Mouse (Mus musculus) CH12.LX (cell line): ENCODE data around the gene Itgam. TPM values are rescaled to one million over a fixed set of nuclear protein-coding genes. Genes with fewer than 3 reads are reported as not detected.

Experiments used
- CHD1 ChIP-seq: IDR thresholded peaks from 2 replicates; pipeline ENCODE4 v1.6.1; 2012; ENCODE audit warnings: low read depth, low read length, improper control_type of control experiment, inconsistent platforms
- CTCF ChIP-seq, 2 experiments: IDR thresholded peaks in 1 of 2; conservative IDR thresholded peaks in 1 of 2; 2 replicates each; pipeline ENCODE4 v1.5.1; 2011 to 2012; ENCODE audit warnings: low read depth in 2 of 2, low read length in 2 of 2, improper control_type of control experiment in 1 of 2, inconsistent platforms in 1 of 2, mild to moderate bottlenecking in 1 of 2, moderate library complexity in 1 of 2
- KAT2A ChIP-seq: IDR thresholded peaks from 2 replicates; pipeline ENCODE4 v1.6.1; 2012; ENCODE audit warnings: low read length, improper control_type of control experiment, inconsistent platforms; ENCODE audit not compliant: insufficient replicate concordance
- MAFK ChIP-seq: IDR thresholded peaks from 2 replicates; pipeline ENCODE4 v1.6.1; 2011; ENCODE audit warnings: low read length, improper control_type of control experiment; ENCODE audit not compliant: insufficient replicate concordance
- polyA plus RNA-seq: library from polyadenylated mRNA; unstranded; fragments of >175 nt; gene quantifications from 2 replicates; pipeline ENCODE4 v1.2.1, GENCODE M21; 2012; ENCODE audit warnings: low read depth; ENCODE audit not compliant: insufficient read length
- total RNA-seq, 2 experiments: library from RNA; depleted of rRNA; stranded (reverse); fragments of 300-350 nt in 1 of 2; fragments of >200 nt in 1 of 2; gene quantifications; 2 replicates each; pipeline ENCODE4 v1.2.3; 2012 to 2014

The Itgam gene
- total and polyA plus RNA-seq, 3 experiments = 0.13 to 1.1 (median 0.48) TPM

- TF ChIP-seq CHD1 (no peak), MAFK (0 out of 2 replicates have a peak, but pooled peaks have one; percentile 9), KAT2A (no peak), CTCF (conservative IDR thresholded peaks at IDR 0.05 in 1 of 2, IDR thresholded peaks at IDR 0.05 in 1 of 2; ENCODE audit: low read depth in 2 of 2, low read length in 2 of 2) (no peak)
Measured at GRCm38 (mm10) chr7:128166391-128166790, 104.0 kb downstream of the Itgam start (continued).

Other genes with a start within 250 kb of the Itgam start
Only the 20 nearest of the 23 such genes appear.
- 23.8 and 25.3 TPM in 2 replicates for gene Zfp646, start 186.4 kb upstream of the Itgam start, total RNA-seq (2012; rRNA removed)
- 9.3 and 10.6 TPM in 2 replicates for gene Zfp646, start 186.4 kb upstream of the Itgam start, total RNA-seq (2014; rRNA removed)
- gene Zfp646, start 186.4 kb upstream of the Itgam start, polyA plus RNA-seq = 16.6 and 18.8 TPM in 2 replicates
- gene Zfp668, start 185.8 kb upstream of the Itgam start, total RNA-seq (2012; rRNA removed) = 5.6 and 5.9 TPM in 2 replicates
- 2.4 and 2.6 TPM in 2 replicates for gene Zfp668, start 185.8 kb upstream of the Itgam start, total RNA-seq (2014; rRNA removed)
- gene Zfp668, start 185.8 kb upstream of the Itgam start, polyA plus RNA-seq = 7.0 and 8.6 TPM in 2 replicates
- gene Prss53, start 171.7 kb upstream of the Itgam start, total RNA-seq (2012; rRNA removed) = 0.04 TPM in 1 of 2 replicates, not detected in the other
- gene Prss53, start 171.7 kb upstream of the Itgam start, total RNA-seq (2014; rRNA removed) = not detected in 2 replicates
- 0.30 and 0.35 TPM in 2 replicates for gene Prss53, start 171.7 kb upstream of the Itgam start, polyA plus RNA-seq
- gene Gm21974, start 167.2 kb upstream of the Itgam start, total RNA-seq (2012; rRNA removed) = not detected in 2 replicates
- gene Gm21974, start 167.2 kb upstream of the Itgam start, total RNA-seq (2014; rRNA removed) = not detected in 2 replicates
- gene Gm21974, start 167.2 kb upstream of the Itgam start, polyA plus RNA-seq = not detected in 2 replicates
- gene Vkorc1, start 167.0 kb upstream of the Itgam start, total RNA-seq (2012; rRNA removed) = 0.25 TPM in 1 of 2 replicates, not detected in the other
- gene Vkorc1, start 167.0 kb upstream of the Itgam start, total RNA-seq (2014; rRNA removed) = not detected in 2 replicates
- gene Vkorc1, start 167.0 kb upstream of the Itgam start, polyA plus RNA-seq = 0.56 TPM in 1 of 2 replicates, not detected in the other
- gene Bckdk, start 158.6 kb upstream of the Itgam start, total RNA-seq (2012; rRNA removed) = 37.1 and 38.4 TPM in 2 replicates
- 54.9 and 61.8 TPM in 2 replicates for gene Bckdk, start 158.6 kb upstream of the Itgam start, total RNA-seq (2014; rRNA removed)
- gene Bckdk, start 158.6 kb upstream of the Itgam start, polyA plus RNA-seq = 60.0 and 62.7 TPM in 2 replicates
- gene Kat8, start 150.1 kb upstream of the Itgam start, total RNA-seq (2012; rRNA removed) = 24.3 and 30.3 TPM in 2 replicates
- gene Kat8, start 150.1 kb upstream of the Itgam start, total RNA-seq (2014; rRNA removed) = 22.9 and 24.0 TPM in 2 replicates
- gene Kat8, start 150.1 kb upstream of the Itgam start, polyA plus RNA-seq = 17.5 and 18.0 TPM in 2 replicates
- 0.08 TPM in 1 of 2 replicates, not detected in the other for gene Prss8, start 132.5 kb upstream of the Itgam start, total RNA-seq (2012; rRNA removed)
- gene Prss8, start 132.5 kb upstream of the Itgam start, total RNA-seq (2014; rRNA removed) = not detected in 2 replicates
- gene Prss8, start 132.5 kb upstream of the Itgam start, polyA plus RNA-seq = not detected in 2 replicates
- gene Prss36, start 115.9 kb upstream of the Itgam start, total RNA-seq (2012; rRNA removed) = 5.2 and 7.7 TPM in 2 replicates
- 6.6 and 8.3 TPM in 2 replicates for gene Prss36, start 115.9 kb upstream of the Itgam start, total RNA-seq (2014; rRNA removed)
- gene Prss36, start 115.9 kb upstream of the Itgam start, polyA plus RNA-seq = 6.1 and 7.8 TPM in 2 replicates
- gene Fus, start 95.2 kb upstream of the Itgam start, total RNA-seq (2012; rRNA removed) = 57.7 and 61.8 TPM in 2 replicates
- gene Fus, start 95.2 kb upstream of the Itgam start, total RNA-seq (2014; rRNA removed) = 28.0 and 39.2 TPM in 2 replicates
- gene Fus, start 95.2 kb upstream of the Itgam start, polyA plus RNA-seq = 832 and 848 TPM in 2 replicates
- 51.1 and 52.5 TPM in 2 replicates for gene Pycard, start 68.8 kb upstream of the Itgam start, total RNA-seq (2012; rRNA removed)
- 5.1 and 5.3 TPM in 2 replicates for gene Pycard, start 68.8 kb upstream of the Itgam start, total RNA-seq (2014; rRNA removed)
- 8.1 and 10.3 TPM in 2 replicates for gene Pycard, start 68.8 kb upstream of the Itgam start, polyA plus RNA-seq
- 0.13 TPM in 1 of 2 replicates, not detected in the other for gene Trim72, start 58.7 kb upstream of the Itgam start, total RNA-seq (2012; rRNA removed)
- gene Trim72, start 58.7 kb upstream of the Itgam start, total RNA-seq (2014; rRNA removed) = not detected in 2 replicates
- not detected in 2 replicates for gene Trim72, start 58.7 kb upstream of the Itgam start, polyA plus RNA-seq
- gene Gm49368, start within 50 bp of the Itgam start, total RNA-seq (2012; rRNA removed) = not detected in 2 replicates
- not detected in 2 replicates for gene Gm49368, start within 50 bp of the Itgam start, total RNA-seq (2014; rRNA removed)
- not detected in 2 replicates for gene Gm49368, start within 50 bp of the Itgam start, polyA plus RNA-seq
- gene Itgax, start 66.9 kb downstream of the Itgam start, total RNA-seq (2012; rRNA removed) = 0.17 and 0.21 TPM in 2 replicates
- gene Itgax, start 66.9 kb downstream of the Itgam start, total RNA-seq (2014; rRNA removed) = 0.26 and 0.51 TPM in 2 replicates
- gene Itgax, start 66.9 kb downstream of the Itgam start, polyA plus RNA-seq = 0.93 and 0.99 TPM in 2 replicates
- gene Itgad, start 91.7 kb downstream of the Itgam start, total RNA-seq (2012; rRNA removed) = not detected in 2 replicates
- gene Itgad, start 91.7 kb downstream of the Itgam start, total RNA-seq (2014; rRNA removed) = not detected in 2 replicates
- gene Itgad, start 91.7 kb downstream of the Itgam start, polyA plus RNA-seq = not detected in 2 replicates
- gene Cox6a2, start 143.7 kb downstream of the Itgam start, total RNA-seq (2012; rRNA removed) = 1.0 and 4.1 TPM in 2 replicates
- gene Cox6a2, start 143.7 kb downstream of the Itgam start, total RNA-seq (2014; rRNA removed) = 0.43 and 1.1 TPM in 2 replicates
- 0.70 and 0.98 TPM in 2 replicates for gene Cox6a2, start 143.7 kb downstream of the Itgam start, polyA plus RNA-seq
- gene Armc5, start 174.7 kb downstream of the Itgam start, total RNA-seq (2012; rRNA removed) = 10.7 and 11.6 TPM in 2 replicates
- 5.0 and 6.0 TPM in 2 replicates for gene Armc5, start 174.7 kb downstream of the Itgam start, total RNA-seq (2014; rRNA removed)
- gene Armc5, start 174.7 kb downstream of the Itgam start, polyA plus RNA-seq = 12.2 and 14.4 TPM in 2 replicates
- 3.2 TPM in 2 replicates for gene 9130023H24Rik, start 175.4 kb downstream of the Itgam start, total RNA-seq (2012; rRNA removed)
- gene 9130023H24Rik, start 175.4 kb downstream of the Itgam start, total RNA-seq (2014; rRNA removed) = 2.1 and 2.2 TPM in 2 replicates
- 1.7 and 2.1 TPM in 2 replicates for gene 9130023H24Rik, start 175.4 kb downstream of the Itgam start, polyA plus RNA-seq
- 0.17 TPM in 1 of 2 replicates, not detected in the other for gene Tgfb1i1, start 184.2 kb downstream of the Itgam start, total RNA-seq (2012; rRNA removed)
- not detected in 2 replicates for gene Tgfb1i1, start 184.2 kb downstream of the Itgam start, total RNA-seq (2014; rRNA removed)
- gene Tgfb1i1, start 184.2 kb downstream of the Itgam start, polyA plus RNA-seq = 0.36 and 0.55 TPM in 2 replicates
- gene Slc5a2, start 203.0 kb downstream of the Itgam start, total RNA-seq (2012; rRNA removed) = 0.21 and 0.25 TPM in 2 replicates
- not detected in 2 replicates for gene Slc5a2, start 203.0 kb downstream of the Itgam start, total RNA-seq (2014; rRNA removed)
- not detected in 2 replicates for gene Slc5a2, start 203.0 kb downstream of the Itgam start, polyA plus RNA-seq